Mouse (Mus musculus) liver, embryonic 13.5 days (tissue): ENCODE results near the gene Gm10799. TPM values are rescaled to one million over a fixed set of nuclear protein-coding genes. Genes with fewer than 3 reads are reported as not detected.
A peak's percentile ranks its signal among the peaks of the same experiment; 100 is the strongest.
"Not testable (repeated sequence)": the region's sequence is repeated elsewhere in the genome, so short reads cannot be mapped to it uniquely, and the experiment has no call there.

Experiments used
- ATAC-seq: fragments of 200-750 bp; cut with Nextera tagmentation; 2 replicates; pipeline ENCODE4 v1.8.0; 2017; ENCODE audit warnings: low read depth, mild to moderate bottlenecking, moderate number of reproducible peaks, moderate library complexity
- DNase-seq: peaks from one replicate; pipeline ENCODE4 v3.0.0; 2022
- H3K27ac ChIP-seq: fragments of 300-500 bp; sonication (generic); 2 replicates; pipeline ENCODE4 v1.5.1; 2015; ENCODE audit warnings: moderate library complexity, mild to moderate bottlenecking, inconsistent platforms
- H3K27me3 ChIP-seq: fragments of 300-500 bp; sonication (generic); 2 replicates; pipeline ENCODE4 v1.6.1; 2015; ENCODE audit warnings: mild to moderate bottlenecking, inconsistent platforms
- H3K36me3 ChIP-seq: fragments of 300-500 bp; sonication (generic); 2 replicates; pipeline ENCODE4 v1.6.1; 2015; ENCODE audit warnings: mild to moderate bottlenecking, inconsistent platforms
- H3K4me1 ChIP-seq: fragments of 300-500 bp; sonication (generic); replicated peaks from 2 replicates; pipeline ENCODE4 v1.6.1; 2015; ENCODE audit warnings: inconsistent platforms
- H3K4me2 ChIP-seq: fragments of 300-500 bp; sonication (generic); 2 replicates; pipeline ENCODE4 v1.6.1; 2015; ENCODE audit warnings: inconsistent platforms, mild to moderate bottlenecking, moderate library complexity
- H3K4me3 ChIP-seq: fragments of 300-500 bp; sonication (generic); replicated peaks from 2 replicates; pipeline ENCODE4 v1.5.1; 2015; ENCODE audit warnings: mild to moderate bottlenecking, inconsistent platforms
- H3K9ac ChIP-seq: fragments of 300-500 bp; sonication (generic); 2 replicates; pipeline ENCODE4 v1.6.1; 2015; ENCODE audit warnings: mild to moderate bottlenecking, inconsistent platforms
- H3K9me3 ChIP-seq: fragments of 300-500 bp; sonication (generic); replicated peaks from 2 replicates; pipeline ENCODE4 v1.6.1; 2016; ENCODE audit warnings: inconsistent platforms
- WGBS: fragments of 180-500 bp; shearing (Covaris S2); methylation state at CpG from one replicate; pipeline ENCODE4 v1.1.7; 2015; ENCODE audit not compliant: insufficient replicate concordance; 5-methylcytosine and 5-hydroxymethylcytosine counted together
- polyA plus RNA-seq: library from polyadenylated mRNA; unstranded; fragments of >200 nt; fragmentation: Nextera tagmentation; extraction: Ambion mirVana; gene quantifications from 2 replicates; pipeline ENCODE4 v1.2.1, GENCODE M21; 2015

Gene Gm10799
- polyA plus RNA-seq = not detected in 2 replicates

GRCm38 (mm10) chr2:104068450-104068849, at the start of gene Gm10799:
Gm10799 (minus strand) TSS chr2:104068550.
- not testable (repeated sequence) for H3K4me3 ChIP-seq, DNase-seq, H3K9ac ChIP-seq, H3K9me3 ChIP-seq, H3K36me3 ChIP-seq, H3K27me3 ChIP-seq, ATAC-seq
- Histone ChIP-seq H3K4me1 (peaks cover 65% of the 10 kb centered on the region), H3K4me2 (peak within 1 kb of the TSS; percentile 76), H3K27ac (peak within 1 kb of the TSS; percentile 85)
- WGBS = 34% methylated on average over 7 of the region's 7 CpGs

GRCm38 (mm10) chr2:104117173-104117572, 48.8 kb upstream of the Gm10799 start:
- not testable (repeated sequence) for ATAC-seq, H3K9ac ChIP-seq, DNase-seq, H3K4me3 ChIP-seq, H3K9me3 ChIP-seq, H3K27me3 ChIP-seq, H3K4me2 ChIP-seq
- Histone ChIP-seq H3K27ac (peak overlapping the region; percentile 62; the same call in 1 of the 2 replicates), H3K4me1 (peaks cover 56% of the 10 kb centered on the region), H3K36me3 (peaks cover 36% of the 10 kb centered on the region)

DNA sequence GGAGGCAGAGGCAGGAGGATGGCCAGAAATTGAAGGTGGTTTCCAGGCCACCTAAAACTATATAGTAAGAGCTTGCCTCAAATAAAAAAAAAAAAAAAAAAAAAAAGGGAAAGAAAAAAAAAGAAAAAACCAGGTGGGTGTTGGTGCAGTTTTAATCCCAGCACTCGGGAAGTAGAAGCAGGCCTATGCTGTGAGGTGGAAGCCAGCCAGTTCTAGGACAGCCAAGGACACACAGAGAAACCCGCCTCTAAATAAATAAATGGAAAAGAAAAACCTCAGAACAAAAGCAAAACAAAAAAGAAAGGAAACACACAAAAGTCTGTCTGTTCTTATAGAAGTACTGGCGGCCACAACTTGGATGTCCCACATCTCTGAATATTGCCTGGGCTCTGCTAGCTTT, 46.5 kb upstream of the Gm10799 start:
- DNase-seq (no peak), ATAC-seq (no peak)
- Histone ChIP-seq H3K27ac (no peak overlapping the region), H3K4me2 (no peak overlapping the region), H3K4me3 (no peak overlapping the region), H3K27me3 (no peaks in the 10 kb centered on the region), H3K9ac (no peak overlapping the region), H3K4me1 (peaks cover 37% of the 10 kb centered on the region), H3K36me3 (peaks cover 47% of the 10 kb centered on the region), H3K9me3 (no peaks in the 10 kb centered on the region)
- WGBS = 84% methylated on average over 3 of the region's 3 CpGs

DNA sequence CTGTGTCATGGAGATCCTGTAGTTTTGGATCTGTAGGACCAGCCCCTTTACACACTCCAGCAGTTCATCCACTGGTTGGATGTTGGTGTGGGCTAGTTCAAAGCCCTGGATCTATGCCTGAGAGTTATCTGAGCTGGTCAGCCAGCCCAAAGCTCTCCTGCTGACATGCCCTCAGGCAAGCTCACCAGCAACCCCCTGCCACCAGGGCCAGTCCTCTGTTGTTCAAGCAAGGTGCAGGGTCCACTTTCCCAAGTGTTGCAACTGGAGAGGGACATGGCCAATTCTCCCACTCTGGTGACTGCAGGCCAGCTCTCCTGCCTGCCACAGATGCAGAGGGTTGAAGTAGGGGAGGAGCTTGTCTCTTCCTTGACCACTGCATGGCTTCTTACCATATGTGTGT, 45.2 kb upstream of the Gm10799 start:
- H3K9ac ChIP-seq, H3K4me3 ChIP-seq, H3K9me3 ChIP-seq, H3K27me3 ChIP-seq, DNase-seq, H3K27ac ChIP-seq, H3K4me2 ChIP-seq: not testable (repeated sequence)
- ATAC-seq = peak; percentile 69
- Histone ChIP-seq H3K36me3 (peaks cover 51% of the 10 kb centered on the region), H3K4me1 (peaks cover 34% of the 10 kb centered on the region)

DNA sequence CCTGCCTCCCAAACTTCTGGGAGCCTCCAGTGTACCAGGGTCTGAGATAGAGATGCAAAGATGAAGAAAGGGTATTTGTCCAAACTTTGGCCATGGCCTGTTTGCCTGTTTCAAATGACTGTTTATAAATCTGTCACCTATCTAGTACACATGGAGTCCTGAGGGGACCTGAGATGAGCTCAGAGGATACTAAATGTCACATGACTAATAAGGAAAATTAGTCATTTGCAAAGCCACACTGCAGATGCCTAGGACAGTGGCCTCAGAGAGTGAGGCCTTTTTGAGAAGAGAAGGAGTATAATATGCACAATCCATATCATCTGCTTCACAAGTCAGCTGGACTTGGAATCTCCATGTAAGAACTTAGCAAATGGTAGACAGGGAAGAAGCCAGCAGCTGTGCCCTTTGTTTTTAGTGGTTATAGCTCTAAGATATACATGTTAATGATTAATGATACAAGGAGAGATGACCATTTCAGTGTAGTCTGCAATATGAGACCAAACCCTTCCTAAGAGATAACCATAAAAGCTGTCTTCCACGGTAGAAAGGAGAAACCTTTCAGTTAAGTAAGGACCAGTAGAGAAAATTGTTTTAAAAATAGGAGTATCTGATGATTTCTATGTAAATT, 42.9 kb upstream of the Gm10799 start:
- H3K27me3 ChIP-seq, ATAC-seq, DNase-seq, H3K9ac ChIP-seq, H3K4me3 ChIP-seq, H3K27ac ChIP-seq, H3K9me3 ChIP-seq, H3K4me2 ChIP-seq: not testable (repeated sequence)
- Histone ChIP-seq H3K36me3 (peaks cover 48% of the 10 kb centered on the region), H3K4me1 (peaks cover 42% of the 10 kb centered on the region)
- WGBS = no CpG with 5 or more reads among the region's 1 CpGs

DNA sequence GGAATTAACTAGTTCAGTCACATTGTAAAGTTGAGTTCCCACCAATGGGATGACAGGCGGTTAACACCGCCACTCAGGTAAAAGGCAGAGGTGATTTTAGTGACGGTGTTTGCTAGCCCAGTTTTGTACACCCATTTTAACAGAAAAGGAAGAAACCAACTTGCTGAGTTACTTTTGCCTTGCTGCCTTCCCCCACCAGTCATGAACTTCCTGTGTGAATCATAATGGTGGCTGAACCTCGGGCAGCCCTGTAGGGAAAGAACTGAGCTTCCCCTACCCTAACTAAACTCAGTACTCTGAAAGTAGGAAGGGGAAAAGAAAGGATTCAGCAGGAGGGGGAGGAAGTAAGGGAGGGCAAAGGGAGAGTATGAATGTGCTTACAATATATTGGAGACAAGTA, 41.7 kb upstream of the Gm10799 start:
- ATAC-seq (no peak), DNase-seq (no peak)
- Histone ChIP-seq H3K36me3 (peaks cover 55% of the 10 kb centered on the region), H3K4me1 (peaks cover 48% of the 10 kb centered on the region), H3K27ac (peak overlapping the region; percentile 59), H3K9ac (no peak overlapping the region), H3K4me2 (no peak overlapping the region), H3K27me3 (no peaks in the 10 kb centered on the region), H3K4me3 (no peak overlapping the region), H3K9me3 (no peaks in the 10 kb centered on the region)
- 72% methylated on average over 4 of the region's 4 CpGs for WGBS

- Histone ChIP-seq H3K4me2 (no peak overlapping the region), H3K4me1 (peaks cover 51% of the 10 kb centered on the region), H3K4me3 (no peak overlapping the region), H3K9ac (peak overlapping the region; percentile 43; the same call in 1 of the 2 replicates), H3K27ac (peak overlapping the region; percentile 59; the same call in 1 of the 2 replicates), H3K9me3 (no peaks in the 10 kb centered on the region), H3K36me3 (peaks cover 54% of the 10 kb centered on the region), H3K27me3 (no peaks in the 10 kb centered on the region)
- peak; percentile 49 for ATAC-seq
- no peak for DNase-seq
- 17% methylated on average over 2 of the region's 2 CpGs for WGBS
Measured at GRCm38 (mm10) chr2:104109528-104109927, 41.2 kb upstream of the Gm10799 start.

DNA sequence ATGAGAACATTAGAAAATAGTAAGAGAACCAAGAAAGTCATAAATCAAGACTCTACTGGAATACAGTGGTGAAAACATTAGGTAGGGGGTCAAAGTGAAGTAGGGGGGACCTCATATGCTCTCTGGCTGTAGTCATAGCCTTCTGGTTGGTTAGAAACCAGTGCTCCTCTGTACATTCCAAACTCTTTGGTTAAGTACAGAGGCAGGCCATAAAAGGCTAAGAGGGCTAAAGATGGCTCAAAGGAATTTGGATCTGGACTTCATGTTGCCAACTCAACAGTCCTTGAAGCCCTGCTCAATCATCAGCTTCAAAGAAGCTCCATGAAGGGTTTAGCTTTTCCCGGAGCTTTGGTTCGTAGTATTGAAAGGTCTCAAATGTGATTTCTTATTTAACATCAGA, 40.7 kb upstream of the Gm10799 start:
- Histone ChIP-seq H3K27ac (peak overlapping the region; percentile 59; the same call in 1 of the 2 replicates), H3K36me3 (peaks cover 55% of the 10 kb centered on the region), H3K4me1 (peaks cover 55% of the 10 kb centered on the region), H3K9ac (0 out of 2 replicates have a peak overlapping the region, but pooled peaks have one; percentile 43)
- not testable (repeated sequence) for H3K9me3 ChIP-seq, ATAC-seq, DNase-seq, H3K27me3 ChIP-seq, H3K4me3 ChIP-seq, H3K4me2 ChIP-seq
- 81% methylated on average over 2 of the region's 2 CpGs for WGBS

GRCm38 (mm10) chr2:104104800-104105199, 36.5 kb upstream of the Gm10799 start:
- no peaks in the 10 kb centered on the region for H3K27me3 ChIP-seq
- no peak overlapping the region for H3K4me2 ChIP-seq
- H3K9ac ChIP-seq = no peak overlapping the region
- peaks cover 87% of the 10 kb centered on the region for H3K4me1 ChIP-seq
- ATAC-seq (no peak), DNase-seq (no peak)
- no peaks in the 10 kb centered on the region for H3K9me3 ChIP-seq
- H3K36me3 ChIP-seq = peaks cover 45% of the 10 kb centered on the region
- H3K27ac ChIP-seq = no peak overlapping the region
- H3K4me3 ChIP-seq = no peak overlapping the region
- WGBS = 71% methylated on average over 6 of the region's 6 CpGs

DNA sequence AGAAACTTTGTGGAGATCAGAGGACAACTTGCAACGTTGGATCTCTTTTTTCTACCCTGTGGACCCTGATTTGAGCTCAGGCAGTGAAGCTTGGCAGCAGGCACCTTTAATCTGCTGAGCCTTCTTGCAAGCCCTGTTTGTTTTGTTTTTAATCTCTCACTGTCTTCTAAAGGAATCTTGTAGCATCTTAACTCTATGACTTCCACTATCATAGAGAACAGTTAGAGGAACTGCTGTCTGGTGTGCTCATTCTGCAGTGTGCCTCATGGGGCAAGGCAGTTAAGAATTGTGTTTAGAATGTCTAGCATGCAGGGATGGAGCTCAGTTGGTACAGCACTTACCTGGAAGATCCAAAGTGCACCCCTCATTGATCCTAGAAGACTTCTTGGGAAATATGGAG, 31.6 kb upstream of the Gm10799 start:
- peak overlapping the region; percentile 97 for H3K27ac ChIP-seq
- peaks cover 90% of the 10 kb centered on the region for H3K4me1 ChIP-seq
- H3K4me2 ChIP-seq = peak overlapping the region; percentile 75
- H3K9me3 ChIP-seq = no peaks in the 10 kb centered on the region
- no peak for DNase-seq
- no peak for ATAC-seq
- peaks cover 23% of the 10 kb centered on the region for H3K36me3 ChIP-seq
- WGBS = 37% methylated on average over 1 of the region's 1 CpGs
- H3K4me3 ChIP-seq = peak overlapping the region; percentile 8
- peak overlapping the region; percentile 63 for H3K9ac ChIP-seq
- no peaks in the 10 kb centered on the region for H3K27me3 ChIP-seq

DNA sequence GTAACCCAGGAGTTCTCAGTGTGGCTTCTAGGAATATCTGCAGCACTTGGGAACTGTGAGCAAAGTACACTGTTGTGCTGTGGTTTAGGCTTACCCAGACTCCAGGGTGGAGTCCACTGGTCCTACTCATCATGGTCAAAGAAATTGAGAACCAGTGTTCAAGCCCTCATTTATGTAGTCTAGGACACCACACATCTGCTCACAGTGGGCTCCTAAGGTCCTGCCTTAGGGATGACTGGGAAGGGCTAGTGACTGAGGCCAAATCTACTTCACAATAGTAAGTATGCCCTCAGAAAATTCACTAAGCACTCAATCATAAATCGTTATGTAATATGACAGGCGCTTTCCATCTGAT, 30.9 kb upstream of the Gm10799 start:
- no peaks in the 10 kb centered on the region for H3K9me3 ChIP-seq
- H3K9ac ChIP-seq = peak overlapping the region; percentile 61
- H3K4me2 ChIP-seq = peak overlapping the region; percentile 75
- H3K27me3 ChIP-seq = no peaks in the 10 kb centered on the region
- WGBS = 82% methylated on average over 2 of the region's 2 CpGs
- H3K27ac ChIP-seq = peak overlapping the region; percentile 97
- ATAC-seq (no peak), DNase-seq (no peak)
- peaks cover 16% of the 10 kb centered on the region for H3K36me3 ChIP-seq
- H3K4me3 ChIP-seq = peak overlapping the region; percentile 72
- peaks cover 87% of the 10 kb centered on the region for H3K4me1 ChIP-seq
